In genomic region chr11:86430287-86430686, GRCm38 (mm10) we compare ENCODE assay signal across 24 mouse cellular contexts.
"Had no signal": no experiment of that assay in that cellular context is flagged by ENCODE, and none has a peak within 500 bp of the region (broad histone marks: within the 10 kb centered on the region; RNA-seq: fewer than 3 reads in every experiment).

No protein-coding gene starts in this region.

- H3K4me3 ChIP-seq: heart, embryonic 10.5 days; heart, embryonic 12.5 days; kidney, embryonic 15.5 days; left cerebral cortex, adult 2 months; limb, embryonic 10.5 days; limb, embryonic 12.5 days; liver, embryonic 13.5 days; liver, embryonic 15.5 days had no signal

- H3K4me2 ChIP-seq: heart, embryonic 12.5 days; hindbrain, embryonic 14.5 days; kidney, embryonic 15.5 days; limb, embryonic 12.5 days; liver, embryonic 11.5 days; liver, embryonic 13.5 days; liver, embryonic 15.5 days had no signal

- H3K36me3 ChIP-seq: heart, embryonic 10.5 days; heart, embryonic 12.5 days; kidney, embryonic 15.5 days; limb, embryonic 10.5 days; limb, embryonic 12.5 days; liver, embryonic 13.5 days; liver, embryonic 15.5 days had no signal

- H3K9ac ChIP-seq: heart, embryonic 12.5 days; hindbrain, embryonic 14.5 days; kidney, embryonic 15.5 days; limb, embryonic 12.5 days; liver, embryonic 13.5 days; liver, embryonic 15.5 days had no signal

- ATAC-seq: hindbrain, embryonic 16.5 days; intestine, embryonic 16.5 days had no signal

- H3K4me1 ChIP-seq: heart, embryonic 10.5 days; heart, embryonic 12.5 days; kidney, embryonic 15.5 days; liver, embryonic 13.5 days; liver, embryonic 15.5 days had no signal

- H3K27me3 ChIP-seq: heart, embryonic 12.5 days; kidney, embryonic 15.5 days; liver, embryonic 13.5 days; liver, embryonic 15.5 days had no signal

- H3K27ac ChIP-seq: heart, embryonic 10.5 days; hindbrain, embryonic 14.5 days; kidney, embryonic 15.5 days; kidney, postnatal 0 days; left cerebral cortex, adult 2 months; limb, embryonic 10.5 days; limb, embryonic 12.5 days; liver, embryonic 13.5 days; liver, embryonic 15.5 days had no signal

- H3K9me3 ChIP-seq: heart, embryonic 10.5 days; heart, embryonic 12.5 days; kidney, embryonic 15.5 days; limb, embryonic 10.5 days; limb, embryonic 12.5 days; liver, embryonic 13.5 days; liver, embryonic 15.5 days had no signal

- DNase-seq: gastrocnemius, postnatal 14 days; gastrocnemius, postnatal 36 days; heart, adult 18-20 months; heart, postnatal 10 days; kidney, adult 11 months; kidney, adult 2 months; kidney, adult 9 months; kidney, postnatal 14 days; kidney, postnatal 36 days; layer of hippocampus, adult 9-11 months; liver; liver, embryonic 13.5 days had no signal
